Mouse (Mus musculus) hindlimb bud, embryonic 11.5 days (tissue): Measurements from ENCODE around the gene Ect2l.
"Not testable (repeated sequence)": the region's sequence is repeated elsewhere in the genome, so short reads cannot be mapped to it uniquely, and the experiment has no call there.

Experiments used
- DNase-seq: peaks from one replicate; pipeline ENCODE4 v3.0.0-alpha.2; 2012; ENCODE audit warnings: low read depth, low spot score; ENCODE audit errors: extremely low spot score

Gene Ect2l

GRCm38 (mm10) chr10:18193221-18193620 is 17.5 kb downstream of the Ect2l start:
- DNase-seq: no peak

DNA sequence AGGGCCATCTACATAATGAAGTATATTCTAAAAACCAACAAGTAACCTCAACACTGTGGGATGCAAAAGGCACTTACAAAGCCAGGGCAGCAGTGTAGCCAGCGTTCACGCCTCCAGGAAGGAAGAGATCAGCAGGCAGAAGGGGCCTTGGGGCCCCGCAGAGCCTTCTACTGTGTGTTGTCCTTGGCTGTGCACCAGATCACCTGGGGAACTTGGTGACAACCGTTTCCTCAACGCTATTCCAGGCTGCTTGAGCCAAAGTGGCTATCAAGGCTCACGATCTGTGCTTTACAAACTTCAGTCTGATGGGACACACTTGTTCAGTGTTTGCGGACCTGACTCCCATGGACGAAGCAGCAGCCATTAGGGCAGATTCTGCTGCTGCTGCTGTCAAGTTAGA is 19.0 kb downstream of the Ect2l start:
- no peak for DNase-seq

- DNase-seq: no peak
Observed at GRCm38 (mm10) chr10:18189498-18189897, 21.2 kb downstream of the Ect2l start.

GRCm38 (mm10) chr10:18188564-18188963 is 22.1 kb downstream of the Ect2l start:
- DNase-seq: no peak

GRCm38 (mm10) chr10:18182246-18182645 is 28.4 kb downstream of the Ect2l start:
- DNase-seq: no peak

DNA sequence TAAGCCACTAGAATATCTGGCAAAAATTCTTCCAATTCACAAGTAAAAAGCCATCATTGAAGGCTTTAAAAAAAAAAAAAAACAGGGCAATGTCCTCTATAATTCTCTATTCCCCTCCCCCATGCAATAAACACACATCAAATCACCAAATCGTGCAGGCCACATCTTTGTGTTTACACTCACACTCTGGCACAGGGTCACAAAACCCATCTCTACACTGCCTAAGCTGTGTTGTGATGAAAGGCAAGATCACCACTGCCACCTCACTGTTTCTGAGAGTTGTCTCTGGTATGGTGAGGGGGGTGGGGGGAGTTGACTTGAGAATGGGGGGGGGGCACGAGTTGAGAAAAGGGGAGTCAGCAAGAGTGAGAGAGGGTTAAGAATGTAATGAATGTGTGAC is 33.4 kb downstream of the Ect2l start:
- no peak for DNase-seq

- DNase-seq: no peak
Observed at GRCm38 (mm10) chr10:18176722-18177121, 34.0 kb downstream of the Ect2l start.

DNA sequence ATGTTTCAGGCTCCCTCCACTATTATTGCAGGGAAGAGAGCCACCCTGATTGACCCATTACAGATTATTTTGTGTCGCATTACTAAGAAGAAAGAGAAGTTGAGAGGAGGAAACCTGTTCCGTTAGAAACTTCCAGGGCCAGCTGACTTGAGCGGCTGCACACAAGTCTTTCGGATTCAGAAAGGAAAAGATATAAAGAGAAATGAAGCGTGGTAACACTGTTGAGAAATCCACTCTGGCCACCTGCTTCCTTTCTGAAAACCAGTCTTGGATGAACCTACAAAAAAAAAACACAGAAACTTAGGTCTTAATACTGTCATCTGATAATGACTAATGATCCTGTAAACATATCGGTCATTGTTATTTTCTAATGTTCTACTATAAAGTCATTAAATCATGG is 35.6 kb downstream of the Ect2l start:
- no peak for DNase-seq

- no peak for DNase-seq
Observed at GRCm38 (mm10) chr10:18162435-18162971, 48.2 kb downstream of the Ect2l start.

DNA sequence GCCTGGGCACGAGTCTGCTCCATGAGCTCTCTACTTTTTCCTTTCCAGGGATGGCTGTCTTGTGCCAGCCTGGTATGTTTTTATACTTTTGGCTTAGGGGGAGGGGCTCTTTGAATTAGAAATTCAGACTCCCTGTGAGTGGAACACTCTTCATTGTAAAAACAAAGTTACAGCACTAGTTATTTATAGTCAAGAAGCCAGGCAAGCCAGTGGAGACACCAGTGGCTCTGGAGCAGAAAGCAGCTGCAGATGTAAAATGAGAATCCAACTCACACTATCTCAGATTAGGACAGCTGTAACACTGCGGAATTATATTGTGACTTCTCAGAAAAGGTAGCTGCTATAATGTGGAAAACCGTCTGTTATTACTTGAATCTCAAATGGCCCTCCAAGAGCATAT is 63.5 kb downstream of the Ect2l start:
- DNase-seq: no peak

DNA sequence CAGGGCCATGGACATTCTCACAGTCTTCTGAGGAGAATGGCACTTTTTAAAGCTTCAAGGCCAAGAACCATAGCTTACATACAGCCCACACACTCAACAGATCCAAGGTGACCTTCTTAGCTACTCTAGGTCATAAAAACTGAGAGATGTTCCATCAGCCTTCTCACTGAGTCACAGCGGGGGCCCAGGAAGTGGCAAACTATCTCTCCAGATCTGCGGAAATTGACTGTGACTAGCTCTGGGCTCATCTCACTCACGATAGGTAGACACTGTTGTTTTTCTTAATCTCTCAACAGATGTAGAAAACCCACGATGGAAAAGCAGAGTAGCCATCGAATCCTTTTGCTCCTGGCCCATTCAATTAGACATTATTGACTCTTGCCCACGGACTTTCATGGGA is 68.5 kb downstream of the Ect2l start:
- DNase-seq: no peak

DNA sequence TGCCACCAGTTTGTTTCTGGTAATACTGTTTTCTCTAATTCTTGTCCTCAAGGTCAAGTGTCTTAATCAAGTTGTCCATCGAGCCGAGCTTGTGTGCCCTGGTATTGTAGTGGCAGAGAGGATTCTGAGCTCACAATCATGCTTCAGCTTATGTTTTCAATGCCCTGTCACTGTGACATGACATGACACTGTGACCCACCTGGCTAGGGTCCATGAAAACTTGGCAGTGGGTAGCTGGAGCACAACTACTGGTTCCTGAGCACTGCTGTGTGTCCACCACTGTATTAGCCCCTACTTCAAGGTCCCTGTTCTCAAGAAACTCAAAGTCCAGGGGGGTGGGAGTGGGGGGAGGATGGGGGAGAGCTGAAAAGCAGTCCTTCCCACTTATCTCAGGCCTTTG is 69.3 kb downstream of the Ect2l start:
- no peak for DNase-seq

DNA sequence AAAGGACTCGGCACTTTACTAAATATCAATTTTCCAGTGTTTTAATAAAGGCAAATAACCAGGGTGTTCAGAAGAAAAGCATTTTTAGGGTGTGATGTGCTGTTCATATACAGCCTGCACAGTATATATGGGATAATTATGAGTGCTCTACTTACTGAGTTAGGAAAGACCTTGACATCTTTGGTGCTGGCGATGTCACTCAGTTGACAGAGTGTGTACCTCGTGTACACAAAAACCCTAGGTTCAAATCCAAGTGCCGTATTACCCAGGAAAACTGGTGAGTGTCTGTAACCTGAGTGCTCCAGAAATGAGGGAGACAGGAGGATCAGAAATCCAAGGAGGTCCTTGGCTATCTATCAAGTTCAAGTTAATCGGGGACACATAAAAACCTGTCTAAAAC is 71.1 kb downstream of the Ect2l start:
- DNase-seq: no peak

- DNase-seq: not testable (repeated sequence)
Observed at GRCm38 (mm10) chr10:18138853-18139503, 71.7 kb downstream of the Ect2l start.

DNA sequence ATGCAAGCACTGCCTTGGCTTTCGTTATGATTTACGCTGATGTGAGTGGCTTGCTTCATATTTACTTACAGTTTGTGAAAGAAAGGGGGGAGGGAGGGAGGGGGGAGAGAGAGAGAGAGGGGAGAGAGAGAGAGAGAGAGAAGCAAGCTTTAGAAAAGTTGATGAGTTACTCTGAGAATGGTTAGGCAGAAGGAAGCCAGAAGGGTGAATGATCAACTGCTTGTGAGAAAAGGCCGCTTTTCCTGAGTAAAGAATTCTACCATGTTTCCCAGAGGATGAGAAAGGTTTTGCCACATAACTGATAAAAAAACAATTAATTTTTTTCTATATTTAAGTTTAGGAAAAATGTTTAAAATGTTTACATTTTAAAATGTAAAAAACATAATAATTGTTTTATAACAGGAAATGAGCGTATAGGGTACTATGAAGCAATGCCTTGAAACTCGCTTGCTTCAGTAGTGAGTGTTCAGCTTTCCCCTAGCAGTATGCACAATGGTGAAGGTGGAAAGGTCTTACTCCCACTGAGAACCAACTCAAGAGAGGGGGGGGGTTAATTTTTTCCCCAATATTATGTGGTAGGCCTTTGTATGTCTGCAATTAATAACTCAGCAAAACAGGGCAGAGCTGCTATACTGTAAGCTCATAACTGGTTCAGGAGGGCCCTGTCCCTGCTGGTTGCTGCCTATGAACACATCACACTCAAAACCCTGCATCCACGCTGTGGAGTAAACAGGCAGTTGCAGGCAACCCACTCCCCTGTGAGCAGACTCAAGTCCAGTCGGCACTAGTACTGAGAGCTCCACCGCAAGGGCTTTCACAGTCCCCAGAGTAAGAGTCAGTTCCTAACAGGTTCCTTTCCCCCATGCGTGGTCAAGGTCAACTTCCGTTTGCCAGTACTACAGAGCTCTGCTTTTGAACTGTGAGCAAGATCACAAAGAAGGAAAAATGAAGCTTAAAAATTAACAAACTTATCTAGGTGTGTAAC is 78.7 kb downstream of the Ect2l start:
- DNase-seq: no peak

- no peak for DNase-seq
Observed at GRCm38 (mm10) chr10:18130276-18130675, 80.4 kb downstream of the Ect2l start.

GRCm38 (mm10) chr10:18118336-18118735 is 92.4 kb downstream of the Ect2l start:
- DNase-seq: no peak

GRCm38 (mm10) chr10:18113473-18114093 is 97.1 kb downstream of the Ect2l start:
- no peak for DNase-seq

GRCm38 (mm10) chr10:18110940-18111339 is 99.8 kb downstream of the Ect2l start:
- no peak for DNase-seq

- no peak for DNase-seq
Observed at GRCm38 (mm10) chr10:18107471-18107870, 103.2 kb downstream of the Ect2l start.

DNA sequence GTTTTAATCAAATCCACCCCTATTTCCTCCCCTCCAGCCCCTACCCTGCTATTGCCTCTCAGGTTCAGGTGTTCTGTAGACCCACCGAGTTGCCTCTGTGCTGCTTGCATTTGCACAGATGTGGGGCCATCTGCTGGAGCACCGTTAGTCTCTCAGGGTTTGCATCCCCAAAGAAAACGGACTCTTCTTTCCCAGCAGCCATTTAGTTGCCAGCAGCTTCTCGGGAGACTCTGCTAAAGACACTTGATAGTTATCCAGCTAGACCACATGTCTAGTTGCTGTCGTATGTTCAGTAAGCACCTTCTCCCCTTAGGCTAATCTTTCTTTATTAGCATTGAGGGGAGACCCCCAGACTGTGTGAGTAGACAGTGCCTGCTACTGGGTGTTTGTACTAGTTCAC is 108.5 kb downstream of the Ect2l start:
- no peak for DNase-seq

DNA sequence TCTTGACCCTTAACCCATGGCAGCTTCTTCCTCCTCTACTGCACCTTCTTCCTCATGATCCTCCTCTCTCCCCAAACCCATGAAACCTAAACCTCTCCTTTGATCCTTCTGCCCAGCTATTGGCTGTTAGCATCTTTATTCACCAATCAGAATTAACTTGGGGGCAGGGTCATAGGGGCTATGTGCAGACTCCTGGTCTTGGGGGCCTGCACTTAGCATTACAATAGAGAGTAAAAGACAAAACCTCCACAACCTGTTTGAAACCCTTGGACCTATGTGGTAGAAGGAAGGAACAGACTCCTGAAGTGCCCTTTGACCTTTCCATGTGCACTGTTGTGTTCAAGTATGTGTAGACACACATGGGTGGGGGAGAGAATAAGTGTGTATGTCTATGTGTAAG is 120.0 kb downstream of the Ect2l start:
- DNase-seq: no peak
